Mouse (Mus musculus): ENCODE results near the gene Zbtb43. TPM values are rescaled to one million over a fixed set of nuclear protein-coding genes. Genes with fewer than 3 reads are reported as not detected.
A peak's percentile ranks its signal among the peaks of the same experiment; 100 is the strongest.

Gene Zbtb43
- total RNA-seq, 2 experiments from 2014 or later = 22.6 to 23.7 TPM

GRCm38 (mm10) chr2:33456242-33456641 is 12.1 kb downstream of the Zbtb43 start:
- no peak for DNase-seq
- intact Hi-C loops (cut with DNase I) = no loop called here

- DNase-seq = no peak
- intact Hi-C loops (cut with DNase I) = no loop called here
Observed at GRCm38 (mm10) chr2:33455350-33455749, 13.0 kb downstream of the Zbtb43 start.

- no peak for DNase-seq
- intact Hi-C loops (cut with DNase I) = no loop called here
Observed at GRCm38 (mm10) chr2:33454816-33455215, 13.5 kb downstream of the Zbtb43 start.

GRCm38 (mm10) chr2:33453476-33453875 is 14.9 kb downstream of the Zbtb43 start:
- intact Hi-C loops (cut with DNase I) = no loop called here
- no peak for DNase-seq

GRCm38 (mm10) chr2:33452721-33453120 is 15.6 kb downstream of the Zbtb43 start:
- DNase-seq = no peak

GRCm38 (mm10) chr2:33452140-33452539 is 16.2 kb downstream of the Zbtb43 start:
- peak; percentile 44 to 53 for DNase-seq

More at GRCm38 (mm10) chr2:33452721-33453120, 15.6 kb downstream of the Zbtb43 start:
- intact Hi-C loops (cut with DNase I) = no loop called here

GRCm38 (mm10) chr2:33451038-33451978 is 17.1 kb downstream of the Zbtb43 start:
- intact Hi-C loops (cut with DNase I) = no loop called here

More at GRCm38 (mm10) chr2:33452140-33452539, 16.2 kb downstream of the Zbtb43 start:
- intact Hi-C loops (cut with DNase I) = no loop called here

GRCm38 (mm10) chr2:33449119-33449873 is 19.1 kb downstream of the Zbtb43 start:
- intact Hi-C loops (cut with DNase I) = no loop called here
- DNase-seq = no peak

More at GRCm38 (mm10) chr2:33451038-33451978, 17.1 kb downstream of the Zbtb43 start:
- DNase-seq = no peak

- intact Hi-C loops (cut with DNase I) = no loop called here
- no peak for DNase-seq
Observed at GRCm38 (mm10) chr2:33446796-33447195, 21.6 kb downstream of the Zbtb43 start.

- DNase-seq = no peak
- intact Hi-C loops (cut with DNase I) = no loop called here
Observed at GRCm38 (mm10) chr2:33445741-33446140, 22.6 kb downstream of the Zbtb43 start.

GRCm38 (mm10) chr2:33444862-33445261 is 23.5 kb downstream of the Zbtb43 start:
- intact Hi-C loops (cut with DNase I) = no loop called here
- no peak for DNase-seq

- intact Hi-C loops (cut with DNase I) = no loop called here
- DNase-seq = peak; percentile 90
Observed at GRCm38 (mm10) chr2:33444358-33444757, 24.0 kb downstream of the Zbtb43 start.

GRCm38 (mm10) chr2:33442701-33443100 is 25.7 kb downstream of the Zbtb43 start:
- intact Hi-C loops (cut with DNase I) = no loop called here
- no peak for DNase-seq

- intact Hi-C loops (cut with DNase I) = no loop called here
- DNase-seq = no peak
Observed at GRCm38 (mm10) chr2:33440893-33441292, 27.5 kb downstream of the Zbtb43 start.

GRCm38 (mm10) chr2:33439980-33440670 is 28.2 kb downstream of the Zbtb43 start:
- intact Hi-C loops (cut with DNase I) = no loop called here
- DNase-seq = no peak

GRCm38 (mm10) chr2:33439471-33439881 is 28.9 kb downstream of the Zbtb43 start:
- intact Hi-C loops (cut with DNase I) = no loop called here
- no peak for DNase-seq

- intact Hi-C loops (cut with DNase I) = no loop called here
- no peak for DNase-seq
Observed at GRCm38 (mm10) chr2:33438377-33438776, 30.0 kb downstream of the Zbtb43 start.

- intact Hi-C loops (cut with DNase I) = no loop called here
- DNase-seq = no peak
Observed at GRCm38 (mm10) chr2:33437184-33437583, 31.2 kb downstream of the Zbtb43 start.

GRCm38 (mm10) chr2:33436035-33436580 is 32.3 kb downstream of the Zbtb43 start:
- intact Hi-C loops (cut with DNase I) = no loop called here
- DNase-seq = no peak

GRCm38 (mm10) chr2:33435036-33435650 is 33.2 kb downstream of the Zbtb43 start:
- intact Hi-C loops (cut with DNase I) = no loop called here
- DNase-seq = no peak

Measured in heart, postnatal 14 days (tissue).